In the genomic region with DNA sequence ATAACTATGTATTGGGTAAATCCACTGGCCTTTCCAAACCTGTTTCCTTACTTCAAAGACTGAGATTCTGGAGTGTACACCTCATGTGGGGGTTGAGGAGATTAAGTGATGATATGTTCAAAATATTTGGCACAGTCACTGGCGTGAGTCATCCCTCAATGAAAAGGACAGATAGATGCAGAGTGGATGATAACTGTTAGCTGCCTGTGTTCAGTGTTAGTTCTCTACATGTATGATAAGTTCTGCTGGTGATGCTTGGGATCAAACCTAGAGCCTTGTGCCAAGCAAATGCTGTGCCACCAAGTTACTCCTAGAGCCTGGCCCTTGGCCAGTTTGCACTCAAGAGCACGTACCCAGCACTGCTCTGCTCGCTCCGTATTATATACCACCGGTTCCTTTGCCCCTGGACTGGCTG, we compare ENCODE assay signal across 11 mouse cellular contexts.
DNase-seq lines count a peak whose midpoint lies in the region; ATAC-seq and TF ChIP-seq lines count a peak whose summit lies in the region.
"Had no signal": no experiment of that assay in that cellular context is flagged by ENCODE, and none has a peak within 500 bp of the region (broad histone marks: within the 10 kb centered on the region; RNA-seq: fewer than 3 reads in every experiment).

No protein-coding gene starts in this region.

- H3K4me1 ChIP-seq in heart, embryonic 15.5 days (replicated peaks) = peaks cover 27% of the 10 kb centered on the region
- peaks cover 23% of the 10 kb centered on the region for H3K4me1 ChIP-seq in heart, embryonic 12.5 days (replicated peaks)

- no peak overlapping the region for H3K9ac ChIP-seq in heart, embryonic 15.5 days
- H3K9ac ChIP-seq in heart, embryonic 12.5 days = no peak overlapping the region
- H3K9ac ChIP-seq: liver, embryonic 13.5 days had no signal

- H3K27me3 ChIP-seq in heart, embryonic 15.5 days = no peaks in the 10 kb centered on the region
- no peaks in the 10 kb centered on the region for H3K27me3 ChIP-seq in heart, embryonic 12.5 days (replicated peaks)
- H3K27me3 ChIP-seq: liver, embryonic 13.5 days had no signal

- 42% methylated on average over 5 of the region's 5 CpGs for WGBS in heart, embryonic 15.5 days
- WGBS in heart, embryonic 12.5 days = 71% methylated on average over 5 of the region's 5 CpGs

- TF ChIP-seq POLR2A in brain, embryonic 14.5 days (IDR thresholded peaks at IDR 0.05; ENCODE audit: borderline replicate concordance, extremely low read depth, insufficient read depth, insufficient read length, poor library complexity, severe bottlenecking) = no peak

- TF ChIP-seq CTCF in brain, embryonic 14.5 days (IDR thresholded peaks at IDR 0.05; ENCODE audit: borderline replicate concordance, extremely low read depth, insufficient read depth, insufficient read length) = no peak

- H3K9me3 ChIP-seq in heart, embryonic 15.5 days (replicated peaks) = no peaks in the 10 kb centered on the region
- H3K9me3 ChIP-seq in heart, embryonic 12.5 days (replicated peaks) = no peaks in the 10 kb centered on the region
- H3K9me3 ChIP-seq: liver, embryonic 13.5 days had no signal

- H3K4me3 ChIP-seq in heart, embryonic 15.5 days = no peak overlapping the region
- H3K4me3 ChIP-seq in heart, embryonic 12.5 days = no peak overlapping the region
- H3K4me3 ChIP-seq: liver, embryonic 13.5 days had no signal

- no peaks in the 10 kb centered on the region for H3K36me3 ChIP-seq in heart, embryonic 15.5 days
- no peaks in the 10 kb centered on the region for H3K36me3 ChIP-seq in heart, embryonic 12.5 days
- H3K36me3 ChIP-seq: liver, embryonic 13.5 days had no signal

- H3K4me2 ChIP-seq in heart, embryonic 15.5 days = no peak overlapping the region
- H3K4me2 ChIP-seq in heart, embryonic 12.5 days = no peak overlapping the region
- H3K4me2 ChIP-seq: liver, embryonic 13.5 days had no signal

- H3K27ac ChIP-seq in heart, embryonic 15.5 days = no peak overlapping the region
- no peak overlapping the region for H3K27ac ChIP-seq in heart, embryonic 12.5 days (ENCODE audit: poor library complexity, severe bottlenecking)
- H3K27ac ChIP-seq: liver, embryonic 13.5 days had no signal

- peak; percentile 11 for DNase-seq in urinary bladder, postnatal 14 days (ENCODE audit: low spot score)
- DNase-seq in urinary bladder, postnatal 4 days (ENCODE audit: low spot score in 2 of 2) = no peak
- peak; percentile 38 for DNase-seq in brain, embryonic 14.5 days (ENCODE audit: low read depth)
- no peak for DNase-seq in spleen, postnatal 10 days (ENCODE audit: low spot score in 2 of 2)
- DNase-seq in embryo, embryonic 11 days = no peak
- DNase-seq: cerebellum, adult 11 months; liver, embryonic 13.5 days; spleen, adult 18-20 months; thymus, postnatal 25 days had no signal

- peak; percentile 39; the same call in 1 of the 2 replicates for ATAC-seq in heart, embryonic 15.5 days (replicated peaks; ENCODE audit: insufficient number of reproducible peaks, insufficient read depth, low FRiP score, low read depth)
- ATAC-seq in heart, embryonic 12.5 days (ENCODE audit: insufficient number of reproducible peaks, low FRiP score) = no peak

Comparison
In these comparisons a context has a peak if more than half of its experiments do, and no peak if none do; other contexts are left out.
1. DNase-seq: peak in urinary bladder, postnatal 14 days (single experiment) and brain, embryonic 14.5 days (single experiment); none in urinary bladder, postnatal 4 days (0 of 2), spleen, postnatal 10 days (0 of 2) and embryo, embryonic 11 days (single experiment).